Mouse (Mus musculus) heart, embryonic 11.5 days (tissue): ENCODE data around the gene Nrg4. TPM values are rescaled to one million over a fixed set of nuclear protein-coding genes. Genes with fewer than 3 reads are reported as not detected.

Source experiments
- ATAC-seq: fragments of 200-750 bp; cut with Nextera tagmentation; replicated peaks from 2 replicates; pipeline ENCODE4 v1.8.0; 2017; ENCODE audit warnings: moderate library complexity; ENCODE audit not compliant: insufficient number of reproducible peaks, low FRiP score, low TSS enrichment
- H3K27ac ChIP-seq: fragments of 300-500 bp; sonication (generic); 2 replicates; pipeline ENCODE4 v1.5.1; 2014; ENCODE audit warnings: mild to moderate bottlenecking, low read depth, low read length
- H3K27me3 ChIP-seq: fragments of 300-500 bp; sonication (generic); 2 replicates; pipeline ENCODE4 v1.6.1; 2014; ENCODE audit warnings: mild to moderate bottlenecking, low read length, mixed read lengths; ENCODE audit not compliant: control insufficient read depth, insufficient read depth
- H3K36me3 ChIP-seq: fragments of 300-500 bp; sonication (generic); 2 replicates; pipeline ENCODE4 v1.6.1; 2014; ENCODE audit warnings: mild to moderate bottlenecking, low read length, moderate library complexity, mixed read lengths; ENCODE audit not compliant: control insufficient read depth, insufficient read depth
- H3K4me1 ChIP-seq: fragments of 300-500 bp; sonication (generic); 2 replicates; pipeline ENCODE4 v1.6.1; 2014; ENCODE audit warnings: low read length; ENCODE audit not compliant: control insufficient read depth, insufficient read depth
- H3K4me2 ChIP-seq: fragments of 300-500 bp; sonication (generic); 2 replicates; pipeline ENCODE4 v1.6.1; 2014; ENCODE audit warnings: mild to moderate bottlenecking, moderate library complexity
- H3K4me3 ChIP-seq: fragments of 300-500 bp; sonication (generic); 2 replicates; pipeline ENCODE4 v1.5.1; 2014; ENCODE audit warnings: low read depth, low read length
- H3K9ac ChIP-seq: fragments of 300-500 bp; sonication (generic); 2 replicates; pipeline ENCODE4 v1.6.1; 2014; ENCODE audit warnings: mild to moderate bottlenecking, low read depth, low read length, moderate library complexity
- H3K9me3 ChIP-seq: fragments of 300-500 bp; sonication (generic); replicated peaks from 2 replicates; pipeline ENCODE4 v1.6.1; 2016; ENCODE audit warnings: low read length; ENCODE audit not compliant: control insufficient read depth
- WGBS: fragments of 180-500 bp; shearing (Covaris S2); extraction: QIAGEN DNeasy Blood & Tissue Kit; methylation state at CpG from one replicate; pipeline ENCODE4 v1.1.7; 2014; ENCODE audit not compliant: insufficient replicate concordance; 5-methylcytosine and 5-hydroxymethylcytosine counted together
- polyA plus RNA-seq: library from polyadenylated mRNA; unstranded; fragments of >200 nt; fragmentation: Nextera tagmentation; extraction: Ambion mirVana; gene quantifications from 2 replicates; pipeline ENCODE4 v1.2.1, GENCODE M21; 2014

Nrg4 gene
- polyA plus RNA-seq, 1 experiment from 2014 or later: 1.4 TPM

GRCm38 (mm10) chr9:55354686-55355085, 28.0 kb upstream of the Nrg4 start:
- Histone ChIP-seq H3K27me3 (no peaks in the 10 kb centered on the region), H3K27ac (no peak overlapping the region), H3K36me3 (no peaks in the 10 kb centered on the region), H3K4me1 (no peaks in the 10 kb centered on the region), H3K4me2 (no peak overlapping the region), H3K4me3 (no peak overlapping the region), H3K9me3 (no peaks in the 10 kb centered on the region), H3K9ac (no peak overlapping the region)
- 65% methylated on average over 3 of the region's 3 CpGs for WGBS
- ATAC-seq: no peak

GRCm38 (mm10) chr9:55348664-55349063, 22.0 kb upstream of the Nrg4 start:
- no peak overlapping the region for H3K27ac ChIP-seq
- ATAC-seq: no peak
- H3K9me3 ChIP-seq: no peaks in the 10 kb centered on the region
- H3K4me1 ChIP-seq: no peaks in the 10 kb centered on the region
- H3K9ac ChIP-seq: no peak overlapping the region
- H3K27me3 ChIP-seq: no peaks in the 10 kb centered on the region
- H3K4me2 ChIP-seq: no peak overlapping the region
- H3K36me3 ChIP-seq: no peaks in the 10 kb centered on the region
- WGBS: 81% methylated on average over 3 of the region's 3 CpGs
- H3K4me3 ChIP-seq: no peak overlapping the region

GRCm38 (mm10) chr9:55345332-55345731, 18.7 kb upstream of the Nrg4 start:
- no peak for ATAC-seq
- H3K4me1 ChIP-seq: no peaks in the 10 kb centered on the region
- H3K27me3 ChIP-seq: no peaks in the 10 kb centered on the region
- no peak overlapping the region for H3K27ac ChIP-seq
- H3K9me3 ChIP-seq: no peaks in the 10 kb centered on the region
- no peak overlapping the region for H3K9ac ChIP-seq
- whole genome bisulfite sequencing: 82% methylated on average over 7 of the region's 7 CpGs
- H3K4me2 ChIP-seq: no peak overlapping the region
- H3K36me3 ChIP-seq: no peaks in the 10 kb centered on the region
- no peak overlapping the region for H3K4me3 ChIP-seq

- 73% methylated on average over 7 of the region's 7 CpGs for WGBS
- H3K4me2 ChIP-seq: no peak overlapping the region
These were observed 17.5 kb upstream of the Nrg4 start for GRCm38 (mm10) chr9:55344165-55344564.

GRCm38 (mm10) chr9:55332949-55333348, 6.3 kb upstream of the Nrg4 start:
- Histone ChIP-seq H3K4me1 (no peaks in the 10 kb centered on the region), H3K4me2 (no peak overlapping the region), H3K4me3 (no peak overlapping the region), H3K9ac (no peak overlapping the region), H3K27me3 (peaks cover 16% of the 10 kb centered on the region), H3K27ac (no peak overlapping the region), H3K9me3 (no peaks in the 10 kb centered on the region), H3K36me3 (no peaks in the 10 kb centered on the region)
- ATAC-seq: no peak
- WGBS: 36% methylated on average over 7 of the region's 7 CpGs

More at GRCm38 (mm10) chr9:55344165-55344564, 17.5 kb upstream of the Nrg4 start:
- no peak overlapping the region for H3K9ac ChIP-seq
- no peak for ATAC-seq
- no peak overlapping the region for H3K27ac ChIP-seq
- H3K4me1 ChIP-seq: no peaks in the 10 kb centered on the region
- no peak overlapping the region for H3K4me3 ChIP-seq
- H3K9me3 ChIP-seq: no peaks in the 10 kb centered on the region
- H3K27me3 ChIP-seq: 0 out of 2 replicates have a peak, but pooled peaks cover 2% of the 10 kb centered on the region
- no peaks in the 10 kb centered on the region for H3K36me3 ChIP-seq

- H3K4me2 ChIP-seq: no peak overlapping the region
- no peaks in the 10 kb centered on the region for H3K4me1 ChIP-seq
- ATAC-seq: no peak
- H3K9me3 ChIP-seq: no peaks in the 10 kb centered on the region
- no peaks in the 10 kb centered on the region for H3K36me3 ChIP-seq
- 35% methylated on average over 5 of the region's 5 CpGs for WGBS
- peaks cover 19% of the 10 kb centered on the region for H3K27me3 ChIP-seq
- no peak overlapping the region for H3K4me3 ChIP-seq
- H3K9ac ChIP-seq: no peak overlapping the region
- no peak overlapping the region for H3K27ac ChIP-seq
These were observed 5.8 kb upstream of the Nrg4 start for GRCm38 (mm10) chr9:55332476-55332875.

- H3K27me3 ChIP-seq: peaks cover 41% of the 10 kb centered on the region
- WGBS: 72% methylated on average over 6 of the region's 6 CpGs
- ATAC-seq: no peak
These were observed 2.8 kb upstream of the Nrg4 start for GRCm38 (mm10) chr9:55329401-55329800.

GRCm38 (mm10) chr9:55328151-55328918, 1.7 kb upstream of the Nrg4 start:
- Histone ChIP-seq H3K4me3 (no peak overlapping the region), H3K4me2 (no peak overlapping the region), H3K27ac (no peak overlapping the region), H3K9ac (no peak overlapping the region), H3K27me3 (peaks cover 47% of the 10 kb centered on the region), H3K36me3 (no peaks in the 10 kb centered on the region), H3K9me3 (no peaks in the 10 kb centered on the region), H3K4me1 (peaks cover 5% of the 10 kb centered on the region)
- no peak for ATAC-seq
- 22% methylated on average over 14 of the region's 14 CpGs for WGBS

More at GRCm38 (mm10) chr9:55329401-55329800, 2.8 kb upstream of the Nrg4 start:
- H3K27ac ChIP-seq: no peak overlapping the region
- no peaks in the 10 kb centered on the region for H3K9me3 ChIP-seq
- H3K4me3 ChIP-seq: no peak overlapping the region
- H3K4me2 ChIP-seq: no peak overlapping the region
- H3K36me3 ChIP-seq: no peaks in the 10 kb centered on the region
- H3K9ac ChIP-seq: no peak overlapping the region
- H3K4me1 ChIP-seq: peaks cover 5% of the 10 kb centered on the region

- H3K36me3 ChIP-seq: no peaks in the 10 kb centered on the region
- H3K9ac ChIP-seq: peak overlapping the region; percentile 79
- WGBS: 3% methylated on average over 13 of the region's 13 CpGs
- H3K4me3 ChIP-seq: peak overlapping the region; percentile 72
- ATAC-seq: 0 out of 2 replicates have a peak, but pooled peaks have one; percentile 5
- H3K9me3 ChIP-seq: no peaks in the 10 kb centered on the region
- H3K27me3 ChIP-seq: peaks cover 51% of the 10 kb centered on the region
- peak overlapping the region; percentile 92 for H3K4me2 ChIP-seq
- no peak overlapping the region for H3K27ac ChIP-seq
- peaks cover 5% of the 10 kb centered on the region for H3K4me1 ChIP-seq
These were observed 581 bp upstream of the Nrg4 start for GRCm38 (mm10) chr9:55327234-55327615.
